Mouse (Mus musculus): ENCODE data around the gene Gm44502.

The Gm44502 gene

DNA sequence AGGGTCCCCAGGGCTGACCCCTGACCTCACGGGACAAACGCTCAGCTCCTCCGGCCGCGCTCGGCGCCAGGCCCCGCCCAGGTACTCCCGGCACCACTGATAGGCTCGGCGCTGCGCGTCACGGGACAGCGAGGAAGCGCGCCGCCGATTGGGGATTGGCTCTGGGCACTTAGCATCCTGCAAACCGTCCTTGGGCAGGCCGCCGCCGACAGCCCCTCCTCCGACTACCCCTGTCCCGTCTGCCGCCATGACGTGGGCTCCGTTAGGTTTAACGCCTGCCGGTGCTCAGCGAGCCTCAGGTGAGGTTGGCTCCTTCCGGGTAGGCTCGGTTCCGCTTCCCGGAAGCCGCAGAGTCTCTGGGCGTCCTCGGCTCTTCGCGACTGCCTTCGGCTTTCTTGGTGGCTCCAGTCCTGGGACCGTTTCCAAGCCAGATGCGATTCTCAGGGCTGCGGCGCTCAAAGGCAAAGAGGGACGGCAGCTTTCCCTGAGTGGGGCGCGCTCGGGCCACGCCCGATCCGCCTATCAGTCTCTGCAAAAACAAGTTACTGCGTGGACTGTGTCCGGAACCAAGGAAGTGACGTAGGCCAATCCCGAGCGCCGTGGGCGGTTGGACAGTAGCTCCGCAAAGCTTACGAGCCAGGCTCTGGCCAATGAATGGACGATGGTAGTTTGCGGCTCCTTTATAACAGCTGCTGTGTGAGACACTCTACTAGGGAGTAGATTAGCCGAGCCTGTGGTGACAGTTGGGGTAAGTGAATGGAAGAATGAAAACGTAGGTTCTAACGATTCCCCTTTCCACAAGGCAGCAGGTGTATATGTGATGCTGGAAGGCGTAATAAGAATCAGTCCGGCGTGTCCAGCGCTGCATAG lies at the start of gene Gm44502, which contains the start of the genes C730034F03Rik and Chkb:
Gene Gm44502, minus strand, starts transcription at position 345 of the 870 bp plus-strand sequence.
Gene C730034F03Rik, plus strand, starts transcription at position 238 of the 870 bp plus-strand sequence.
Gene Chkb, minus strand, starts transcription at position 557 of the 870 bp plus-strand sequence.
- peak; percentile 93 to 95 for DNase-seq

DNA sequence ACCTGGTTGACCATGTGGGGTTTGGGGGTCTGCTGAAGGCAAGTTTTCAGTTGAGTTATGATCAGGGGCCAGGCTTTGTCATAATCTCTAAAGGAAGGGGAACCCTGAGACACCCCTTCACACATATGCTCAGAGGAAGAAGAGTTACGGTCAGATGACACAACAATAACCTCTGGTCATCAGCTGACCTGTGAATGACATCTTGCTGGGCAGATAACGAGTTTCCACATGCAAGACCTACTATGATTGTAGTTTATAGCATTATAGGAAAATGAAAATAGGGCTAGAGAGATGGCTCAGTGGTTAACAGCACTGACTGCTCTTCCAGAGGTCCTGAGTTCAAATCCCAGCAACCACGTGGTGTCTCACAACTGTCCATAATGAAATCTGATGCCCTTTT lies 49.1 kb upstream of the Gm44502 start:
- no peak for DNase-seq

DNA sequence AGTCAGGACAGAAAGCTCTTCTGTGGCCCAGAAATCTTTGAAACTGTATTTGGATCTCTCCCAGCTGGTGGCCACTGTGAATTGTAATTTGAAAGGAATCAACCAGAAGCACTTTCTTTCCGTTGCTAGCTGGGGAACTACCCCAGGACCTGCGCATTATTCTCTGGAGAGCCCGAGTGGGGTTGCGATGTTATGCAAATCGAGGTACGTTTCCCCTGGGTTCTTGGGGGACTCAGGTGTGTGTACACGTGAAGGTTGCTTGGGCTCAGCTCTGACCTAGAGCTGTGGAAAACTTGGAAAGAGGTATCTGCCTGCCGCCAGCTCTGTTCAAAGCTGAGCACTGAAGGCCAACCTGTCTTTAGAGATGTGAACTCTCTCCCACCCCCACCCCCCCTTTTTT lies 48.3 kb upstream of the Gm44502 start:
- DNase-seq: no peak

DNA sequence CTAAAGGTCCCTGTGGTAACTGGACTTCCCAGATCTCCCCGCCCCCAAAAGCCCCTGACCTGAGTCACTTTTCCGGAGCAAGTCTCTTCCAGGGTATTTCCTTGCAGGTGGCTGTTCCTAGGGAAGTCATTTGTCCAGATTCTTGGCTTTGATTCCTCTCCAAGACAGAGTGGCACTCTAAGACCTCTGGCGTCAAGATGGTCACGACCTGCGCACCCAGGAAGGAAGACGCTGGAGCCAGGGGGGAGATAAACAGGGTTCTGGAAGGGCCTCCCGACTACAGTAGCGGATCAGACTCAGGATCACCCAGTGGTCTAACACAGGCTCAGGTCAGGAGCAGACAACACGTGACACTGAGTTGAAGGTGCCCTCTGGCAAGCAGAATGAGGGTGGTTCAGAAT lies 47.6 kb upstream of the Gm44502 start, which contains the start of gene Arsa:
Gene Arsa, minus strand, starts transcription at position 335 of the 401 bp plus-strand sequence.
- DNase-seq: peak in 1 of 2 experiments; percentile 55

DNA sequence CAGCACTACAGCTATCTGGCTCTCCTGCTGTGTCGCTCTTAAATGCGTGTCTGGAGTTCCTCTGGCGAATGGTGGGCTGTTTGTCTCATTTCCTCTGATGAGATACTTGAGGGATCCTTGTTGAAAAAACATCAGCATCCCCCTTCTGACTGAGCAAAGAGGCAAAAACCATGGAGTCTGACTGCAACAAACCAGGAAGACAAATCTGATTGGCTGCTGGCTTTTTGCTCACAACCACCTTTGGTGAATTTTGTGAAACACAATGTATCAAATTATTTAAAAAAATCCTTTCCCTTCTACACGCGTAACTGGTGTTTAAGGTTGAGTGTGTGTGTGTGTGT lies 46.9 kb upstream of the Gm44502 start:
- DNase-seq: no peak

DNA sequence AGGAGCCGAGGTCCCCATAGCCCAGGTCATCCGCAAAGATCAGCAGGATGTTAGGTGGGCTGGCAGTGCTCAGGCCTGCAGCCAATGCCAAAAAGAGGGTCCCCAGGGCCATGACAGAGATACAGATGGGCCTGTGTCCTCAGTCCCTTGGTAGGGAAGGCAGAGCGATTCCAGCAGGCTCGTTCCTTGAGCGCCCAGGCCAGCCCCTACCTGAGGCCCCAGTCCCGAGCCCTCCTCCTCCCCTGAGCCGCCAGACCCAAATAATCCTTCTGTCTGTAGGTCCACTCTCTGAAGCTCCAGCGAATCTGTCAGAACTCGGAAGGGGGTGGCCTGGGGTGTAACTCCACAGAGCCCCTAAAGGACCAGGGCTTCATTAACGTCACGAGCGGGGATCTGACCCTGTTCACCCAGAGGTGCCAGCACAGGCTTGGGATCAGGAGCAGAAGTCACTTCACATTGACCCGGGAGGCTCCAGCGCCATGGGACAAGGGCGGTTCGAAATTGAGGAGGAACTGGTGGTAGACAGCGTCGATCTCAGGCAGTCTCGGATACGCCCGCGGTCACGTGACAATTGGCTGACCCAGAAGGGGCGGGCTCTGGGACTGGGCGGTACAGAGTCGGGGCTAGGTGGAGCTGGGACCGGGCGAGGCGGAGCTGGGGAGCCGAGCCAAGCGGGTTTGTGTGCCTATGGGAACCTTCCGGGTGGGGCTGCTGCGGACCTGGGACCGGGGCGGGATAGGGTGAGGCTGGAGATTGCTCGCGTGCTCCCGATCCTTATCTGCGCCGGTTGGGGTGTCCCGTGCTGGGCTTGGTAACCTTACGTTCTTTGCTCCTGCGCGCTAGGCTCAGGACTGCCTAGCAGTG lies 46.3 kb upstream of the Gm44502 start:
- peak; percentile 97 to 98 for DNase-seq

DNA sequence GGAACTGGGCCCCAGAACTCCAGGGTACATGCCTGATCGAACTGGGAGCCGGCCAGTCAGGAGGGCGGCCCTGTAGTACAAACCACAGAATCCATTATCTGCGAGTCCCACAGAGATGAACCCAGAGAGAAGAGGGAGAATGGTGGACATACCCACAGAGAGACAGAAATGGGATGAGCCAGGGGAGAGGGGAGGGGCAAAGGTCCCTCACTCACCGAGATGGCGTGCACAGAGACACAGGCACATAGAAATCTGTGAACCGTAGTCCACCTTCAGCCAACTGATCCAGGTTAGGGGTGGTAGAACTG lies 45.8 kb upstream of the Gm44502 start:
- no peak for DNase-seq

DNA sequence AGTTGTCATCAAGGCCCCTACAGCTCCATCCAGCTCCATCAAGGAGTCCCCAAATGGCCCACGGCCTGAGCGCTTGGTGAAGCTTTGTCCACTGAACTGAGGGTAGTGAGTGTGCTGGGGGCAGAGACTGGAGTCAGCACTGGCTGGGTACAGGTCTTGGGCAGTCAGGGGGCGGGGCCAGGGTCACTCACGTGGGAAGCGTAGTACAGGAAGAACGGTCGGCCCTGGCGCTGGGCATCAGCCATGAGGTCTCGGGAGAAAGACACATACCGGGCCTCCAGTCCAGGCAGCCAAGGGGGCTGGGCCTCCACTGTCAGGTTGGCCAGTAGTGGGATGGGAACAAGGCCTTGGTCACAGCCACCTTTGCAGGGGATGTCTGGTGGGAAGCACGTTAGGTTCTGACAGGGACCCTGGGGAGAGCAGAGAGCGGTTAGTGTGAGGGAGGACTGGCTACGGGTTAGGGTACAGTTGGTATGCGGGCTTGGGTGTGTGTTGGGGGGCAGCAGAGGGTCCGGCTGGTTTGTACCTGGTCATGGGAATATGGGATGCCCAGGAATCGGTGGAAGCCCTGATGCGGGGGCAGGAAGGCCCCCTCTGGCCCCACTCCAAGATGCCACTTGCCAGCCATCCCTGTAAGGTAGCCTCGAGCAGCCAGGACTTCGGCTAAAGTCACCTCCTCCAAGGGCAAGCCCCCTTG lies 45.2 kb upstream of the Gm44502 start:
- no peak for DNase-seq

DNA sequence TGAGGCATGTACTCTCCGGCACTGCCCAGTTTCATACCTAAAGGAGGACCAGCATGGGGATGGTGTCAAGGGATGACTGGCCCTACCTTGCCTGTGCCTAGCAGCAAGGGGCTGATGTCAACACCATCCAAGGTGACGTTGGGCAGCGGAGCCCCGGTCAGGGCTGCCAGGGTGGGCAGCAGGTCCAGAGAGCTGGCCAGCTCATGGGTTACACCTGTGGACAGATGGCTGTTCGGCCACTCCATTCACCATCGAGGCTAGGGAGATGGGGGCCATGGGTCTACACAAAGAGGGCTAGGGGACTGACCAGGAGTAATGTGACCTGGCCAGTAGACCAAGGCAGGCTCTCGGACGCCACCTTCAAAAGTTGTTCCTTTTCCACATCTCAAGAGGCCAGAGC lies 44.4 kb upstream of the Gm44502 start:
- DNase-seq: no peak

DNA sequence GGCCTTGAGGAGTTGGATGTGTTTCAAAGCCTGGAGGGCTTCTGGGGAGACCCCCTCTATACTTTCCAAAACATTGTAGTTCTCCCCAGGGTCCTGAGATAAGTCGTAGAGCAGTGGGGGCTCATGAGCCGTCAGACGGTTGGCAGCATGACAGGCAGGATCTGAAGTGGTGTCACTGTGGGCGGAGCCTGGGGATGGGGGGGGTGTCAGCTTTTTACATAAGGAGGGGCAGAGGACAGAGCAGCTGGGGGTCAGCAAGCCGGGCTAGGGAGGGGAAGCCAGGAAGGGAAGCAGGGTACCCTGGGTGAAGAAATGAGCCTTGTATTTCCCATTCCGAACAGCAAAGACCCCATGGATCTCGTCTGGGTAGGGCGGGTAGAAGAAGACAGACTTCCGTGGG lies 43.9 kb upstream of the Gm44502 start:
- no peak for DNase-seq

DNA sequence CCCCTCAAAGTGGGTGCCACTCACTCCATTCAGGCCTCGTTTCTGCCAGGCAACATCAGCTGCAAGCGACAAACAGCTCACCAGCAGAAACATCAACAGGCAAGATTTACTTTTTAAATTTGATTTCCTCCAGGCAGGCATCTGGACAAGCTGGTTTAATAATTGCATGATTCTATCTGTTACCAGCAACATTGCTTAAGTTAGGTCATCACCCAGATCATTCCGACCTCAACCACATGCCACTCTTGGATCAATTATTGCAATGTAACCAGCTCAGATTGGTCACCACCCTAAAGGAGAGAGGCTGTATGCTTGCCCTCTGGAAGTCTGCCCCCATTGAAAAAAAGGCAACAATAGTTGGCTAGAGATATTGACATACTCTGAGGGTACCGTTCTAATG lies 42.0 kb upstream of the Gm44502 start:
- no peak for DNase-seq

DNA sequence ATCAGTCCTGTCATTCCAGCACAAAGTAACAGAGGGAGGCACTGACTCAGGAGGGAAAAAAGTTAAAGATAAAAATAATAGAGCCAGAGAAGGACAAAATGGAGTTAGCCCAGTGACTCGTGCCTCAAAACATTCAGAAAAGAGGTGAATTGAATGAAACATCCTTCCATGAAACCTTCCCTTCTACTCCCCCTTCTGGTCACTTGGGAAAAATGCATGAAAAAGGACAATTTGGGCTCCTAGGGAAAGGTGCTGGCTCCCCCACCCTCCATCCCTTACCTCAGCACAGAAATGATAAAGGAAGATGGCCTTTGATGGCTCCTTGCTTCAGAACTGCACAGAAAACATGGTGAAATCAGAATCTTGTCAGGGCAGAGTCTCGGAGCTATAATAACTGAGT lies 39.1 kb upstream of the Gm44502 start:
- no peak for DNase-seq

DNA sequence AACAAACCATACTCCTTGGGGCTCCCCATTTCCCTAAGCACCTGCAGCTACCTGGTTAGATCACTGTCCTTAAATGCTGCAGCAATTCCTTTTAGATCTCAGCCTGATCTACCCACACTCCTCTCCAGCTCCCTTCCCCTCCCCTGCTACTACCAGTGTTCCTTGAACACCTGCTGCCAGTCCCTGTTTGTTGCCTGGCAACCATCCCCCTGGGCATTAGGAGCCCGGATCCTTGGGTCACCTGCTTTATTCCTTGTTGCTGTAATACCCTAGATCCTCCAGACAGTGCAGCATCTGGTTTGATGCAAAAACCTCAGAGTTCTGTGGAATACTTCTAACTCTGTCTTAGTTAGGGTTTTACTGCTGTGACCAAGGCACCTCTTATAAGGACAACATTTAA lies 35.6 kb upstream of the Gm44502 start:
- DNase-seq: no peak

DNA sequence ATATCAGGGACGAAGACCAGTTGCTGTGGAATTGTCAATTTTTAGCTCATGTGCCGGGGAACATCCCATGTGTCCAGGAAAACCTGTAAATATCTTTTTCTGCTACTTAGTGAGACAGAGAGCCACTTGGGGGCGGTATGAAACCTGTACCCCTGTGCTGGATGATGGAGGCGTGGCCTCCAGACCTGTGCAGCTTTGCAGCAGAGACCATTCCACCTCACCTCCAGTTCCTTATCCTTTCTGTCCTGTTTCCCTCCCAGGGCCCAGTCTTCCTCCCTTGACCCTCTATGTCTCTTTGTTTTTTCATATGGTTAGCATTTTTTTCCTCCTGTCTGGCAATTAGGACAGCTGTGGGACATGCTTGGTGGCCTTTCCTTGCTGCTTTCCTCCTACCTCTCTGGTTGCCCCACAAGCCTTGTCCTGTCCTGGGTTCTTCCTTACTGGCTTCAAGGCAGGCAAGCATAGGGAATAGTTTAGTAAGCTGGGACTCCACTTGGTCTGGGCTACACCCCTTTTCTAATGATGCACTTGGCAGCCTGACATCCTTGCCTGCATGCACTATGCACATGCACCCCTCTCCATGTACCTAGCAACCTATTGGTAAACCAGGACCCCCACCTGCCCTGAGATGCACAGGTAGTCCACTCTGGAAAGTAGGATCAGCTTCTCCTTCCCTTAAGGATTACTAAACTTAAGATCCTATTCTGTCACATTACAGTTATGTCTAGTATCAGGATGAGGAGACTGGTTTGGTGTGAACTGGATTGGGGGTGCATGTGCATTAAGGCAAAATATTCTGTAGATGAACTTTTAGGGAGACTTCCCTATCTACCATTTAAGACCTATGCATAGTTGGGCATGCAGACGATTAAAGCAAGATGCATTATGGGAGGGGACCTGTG lies 34.1 kb upstream of the Gm44502 start:
- no peak for DNase-seq

DNA sequence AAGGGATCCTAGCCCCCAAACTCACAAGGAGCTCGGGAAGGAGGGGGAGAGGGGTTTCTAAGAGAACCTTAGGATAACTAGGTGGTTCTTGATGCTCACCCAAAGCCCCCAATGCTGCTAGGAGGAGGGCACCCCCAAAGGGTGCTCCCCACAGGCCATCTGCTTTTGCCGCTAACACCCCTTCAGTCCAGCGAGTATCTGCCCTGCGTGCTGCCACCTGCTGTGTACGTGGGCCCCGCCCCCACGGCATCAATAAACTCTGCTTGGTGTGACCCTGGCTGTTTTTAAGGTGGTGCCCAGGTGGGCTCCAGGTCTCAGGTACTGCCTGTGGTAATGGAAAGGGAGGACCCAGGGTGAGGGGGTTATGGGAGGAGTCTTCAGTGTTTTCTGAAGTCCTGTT lies 32.7 kb upstream of the Gm44502 start:
- no peak for DNase-seq

DNA sequence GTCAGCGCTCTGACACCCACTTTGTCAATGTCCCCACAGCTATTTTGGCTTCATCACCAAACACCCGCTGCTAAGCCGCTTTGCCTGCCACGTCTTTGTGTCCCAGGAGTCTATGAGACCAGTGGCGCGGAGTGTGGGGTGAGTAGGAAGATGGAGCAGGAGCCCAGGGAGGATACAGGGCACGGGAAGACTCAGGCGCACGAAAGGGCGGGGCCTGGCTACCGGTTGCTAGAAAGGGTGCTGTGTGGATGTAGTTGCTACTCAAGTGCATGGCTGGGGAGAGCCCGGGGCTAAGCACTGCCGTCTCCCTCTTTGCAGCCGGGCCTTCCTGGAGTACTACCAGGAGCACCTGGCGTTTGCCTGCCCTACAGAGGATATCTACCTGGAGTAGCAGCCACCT lies 31.8 kb upstream of the Gm44502 start:
- no peak for DNase-seq

DNA sequence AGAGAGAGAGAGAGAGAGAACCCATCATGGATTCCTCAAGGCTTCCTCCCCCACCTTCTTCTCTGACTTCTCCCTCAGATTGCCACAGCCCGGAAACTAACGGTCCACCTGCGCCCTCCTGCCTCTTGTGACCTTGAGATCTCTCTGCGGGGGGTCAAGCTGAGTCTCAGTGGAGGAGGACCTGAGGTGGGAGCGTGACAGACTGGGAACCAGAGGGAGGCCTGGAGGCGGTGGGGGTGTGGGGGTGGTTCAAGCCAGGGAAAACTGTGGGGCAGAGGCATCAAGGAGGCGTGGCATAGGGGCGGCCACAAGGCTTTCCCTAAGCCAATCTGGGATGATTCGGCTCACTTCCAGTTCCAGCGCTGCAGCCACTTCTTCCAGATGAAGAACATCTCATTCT lies 30.8 kb upstream of the Gm44502 start:
- DNase-seq: no peak

DNA sequence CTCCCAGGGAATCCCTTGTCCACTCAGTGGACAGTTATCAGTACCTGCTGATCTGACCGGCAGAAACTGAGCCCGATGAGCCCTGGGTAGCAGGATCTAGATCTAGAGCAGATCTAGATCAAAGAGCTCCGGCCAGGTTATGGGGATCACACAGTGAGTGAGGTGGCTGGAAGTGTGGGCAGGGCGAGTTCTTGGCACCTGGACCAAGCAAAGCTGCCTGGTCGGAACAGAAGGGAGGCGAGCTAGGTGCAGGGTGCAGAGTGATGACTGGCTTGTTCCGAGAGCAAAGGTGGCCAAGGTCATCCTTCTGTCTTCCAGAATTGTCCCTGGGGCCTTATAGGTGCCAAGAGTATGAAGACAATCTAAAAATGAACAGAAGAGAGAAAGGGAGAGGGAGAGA lies 30.3 kb upstream of the Gm44502 start:
- DNase-seq: no peak

DNA sequence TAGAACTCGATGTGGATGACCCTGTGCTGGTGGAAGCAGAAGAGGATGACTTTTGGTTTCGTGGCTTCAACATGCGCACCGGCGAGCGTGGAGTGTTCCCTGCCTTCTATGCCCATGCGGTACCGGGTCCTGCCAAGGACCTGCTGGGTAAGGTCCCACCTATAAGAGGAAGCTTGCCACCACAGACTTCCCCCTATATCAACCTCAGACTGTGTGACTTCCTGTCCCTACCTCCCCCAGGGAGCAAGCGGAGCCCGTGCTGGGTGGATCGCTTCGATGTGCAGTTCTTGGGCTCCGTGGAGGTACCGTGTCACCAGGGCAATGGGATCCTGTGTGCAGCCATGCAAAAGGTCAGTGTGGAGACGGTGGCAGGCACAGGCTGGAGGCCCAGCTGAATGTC lies 29.4 kb upstream of the Gm44502 start:
- no peak for DNase-seq

DNA sequence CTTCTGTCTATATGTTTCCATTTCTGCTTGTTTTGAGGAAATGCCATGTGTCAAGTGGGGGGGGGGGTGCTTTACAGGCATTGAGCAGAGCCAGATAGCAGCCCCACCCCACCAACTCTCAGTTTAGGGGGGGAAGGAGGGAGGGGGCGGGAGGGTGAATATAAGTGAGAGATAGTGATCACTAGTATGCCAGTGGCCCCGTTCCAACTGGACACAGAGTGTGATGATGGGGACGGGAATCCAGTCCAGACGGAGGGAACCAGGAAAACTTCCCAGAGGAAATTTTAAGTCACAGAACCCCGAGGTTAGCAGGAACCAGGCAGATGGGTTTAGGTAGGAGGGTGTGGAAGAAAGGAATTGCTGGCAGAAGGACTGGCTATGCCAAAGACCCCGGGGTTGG lies 26.1 kb upstream of the Gm44502 start:
- no peak for DNase-seq

DNA sequence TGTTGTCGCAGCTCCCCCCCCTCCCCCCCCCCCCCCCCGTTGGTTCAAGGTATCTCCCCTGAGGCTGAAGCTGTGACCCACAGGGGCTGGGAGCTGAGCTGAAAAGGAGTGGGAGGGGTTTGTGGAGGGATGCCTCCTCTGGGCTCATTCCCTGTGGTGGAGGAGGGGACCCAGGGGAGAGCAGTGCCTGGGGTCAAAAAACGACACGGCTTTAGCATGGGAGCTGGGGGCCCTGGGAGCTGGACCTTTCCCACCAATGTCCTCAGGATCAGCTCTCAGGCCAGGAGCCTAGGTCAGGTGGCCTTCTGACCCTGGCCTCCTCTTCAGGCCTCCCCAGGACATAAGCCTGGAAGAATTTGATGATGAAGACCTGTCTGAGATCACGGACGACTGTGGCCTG lies 25.4 kb upstream of the Gm44502 start:
- no peak for DNase-seq

DNA sequence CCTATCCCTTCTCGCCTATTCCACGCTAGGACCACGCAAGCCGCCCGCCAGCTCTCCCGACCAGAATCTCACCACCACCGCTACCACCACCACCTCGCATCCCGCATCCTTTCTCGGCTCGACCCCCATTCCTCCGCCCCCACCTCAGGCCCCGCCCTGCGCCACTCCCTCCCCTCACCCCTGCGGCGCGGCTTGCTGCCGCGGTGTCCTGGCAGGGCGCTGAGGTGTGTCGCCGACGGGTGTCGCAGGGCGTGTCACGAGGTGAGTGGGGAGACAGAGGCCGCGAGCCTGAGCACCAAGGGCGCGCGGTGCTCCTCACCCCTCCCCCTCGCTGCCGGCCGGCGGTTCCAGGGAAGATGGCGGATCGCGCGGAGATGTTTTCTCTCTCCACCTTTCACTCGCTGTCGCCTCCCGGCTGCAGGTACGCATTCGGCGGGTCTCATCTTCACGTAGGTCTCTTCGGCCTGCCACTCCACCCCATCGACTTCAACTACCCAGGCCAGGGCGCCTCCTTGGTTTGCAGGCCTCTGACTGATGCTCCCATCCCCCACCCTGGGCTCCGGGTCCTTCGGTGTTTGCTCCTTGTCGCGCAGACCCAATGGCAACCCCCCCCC lies 24.5 kb upstream of the Gm44502 start, which contains the start of gene Mapk8ip2:
Gene Mapk8ip2, plus strand, starts transcription at position 49 of the 614 bp plus-strand sequence.
- no peak for DNase-seq
